29 mouse cellular contexts compared by ENCODE assay signal in genomic region chr13:96085581-96086302, GRCm38 (mm10). TPM values are rescaled to one million over a fixed set of nuclear protein-coding genes. Genes with fewer than 3 reads are reported as not detected.
"Had no signal": no experiment of that assay in that cellular context is flagged by ENCODE, and none has a peak within 500 bp of the region (broad histone marks: within the 10 kb centered on the region; RNA-seq: fewer than 3 reads in every experiment).

No protein-coding gene starts in this region.

- H3K4me1 ChIP-seq: limb, embryonic 10.5 days; limb, embryonic 13.5 days; liver, embryonic 12.5 days; liver, embryonic 15.5 days; lung, embryonic 15.5 days; megakaryocyte, embryonic 14.5 days; midbrain, embryonic 13.5 days; stomach, embryonic 15.5 days had no signal

- ATAC-seq: liver, embryonic 12.5 days; midbrain, embryonic 13.5 days had no signal

- H3K27ac ChIP-seq: limb, embryonic 10.5 days; limb, embryonic 13.5 days; liver, embryonic 12.5 days; liver, embryonic 15.5 days; lung, embryonic 15.5 days; midbrain, embryonic 10.5 days; midbrain, embryonic 13.5 days; stomach, embryonic 15.5 days had no signal

- H3K4me2 ChIP-seq: limb, embryonic 13.5 days; liver, embryonic 12.5 days; liver, embryonic 15.5 days; lung, embryonic 15.5 days; midbrain, embryonic 13.5 days; stomach, embryonic 15.5 days had no signal

- H3K9me3 ChIP-seq: limb, embryonic 10.5 days; limb, embryonic 13.5 days; liver, embryonic 12.5 days; liver, embryonic 15.5 days; lung, embryonic 15.5 days; megakaryocyte, embryonic 14.5 days; midbrain, embryonic 10.5 days; midbrain, embryonic 13.5 days; stomach, embryonic 15.5 days had no signal

- H3K36me3 ChIP-seq: limb, embryonic 10.5 days; limb, embryonic 13.5 days; liver, embryonic 12.5 days; liver, embryonic 15.5 days; lung, embryonic 15.5 days; midbrain, embryonic 10.5 days; midbrain, embryonic 13.5 days; stomach, embryonic 15.5 days had no signal

- H3K9ac ChIP-seq: limb, embryonic 13.5 days; liver, embryonic 12.5 days; liver, embryonic 15.5 days; lung, embryonic 15.5 days; midbrain, embryonic 13.5 days; stomach, embryonic 15.5 days had no signal

- H3K4me3 ChIP-seq: limb, embryonic 10.5 days; limb, embryonic 13.5 days; liver, embryonic 12.5 days; liver, embryonic 15.5 days; lung, embryonic 15.5 days; megakaryocyte, embryonic 14.5 days; midbrain, embryonic 10.5 days; midbrain, embryonic 13.5 days; stomach, embryonic 15.5 days had no signal

- H3K27me3 ChIP-seq: limb, embryonic 13.5 days; liver, embryonic 12.5 days; liver, embryonic 15.5 days; lung, embryonic 15.5 days; midbrain, embryonic 13.5 days; stomach, embryonic 15.5 days had no signal

- DNase-seq: kidney, adult 18-20 months; kidney, adult 9 months; kidney, postnatal 14 days; kidney, postnatal 4 days; liver; lung, adult 18-20 months; lung, postnatal 10 days; lung, postnatal 36 days; retina, postnatal 1 day; right cerebral cortex, postnatal 25 days; spleen, adult 18-20 months; thymus, adult 18-20 months; thymus, postnatal 36 days had no signal

RNA-seq across cellular contexts. Expression of gene Gm17190, which starts 3.9 kb away (rescaled TPM):
- total RNA-seq: layer of hippocampus, adult 18-20 months; layer of hippocampus, postnatal 25 days; left cerebral cortex, adult 18-20 months; left cerebral cortex, postnatal 25 days; neutrophil, adult 5-6 weeks had no signal
- polyA plus RNA-seq: kidney, embryonic 16.5 days; limb, embryonic 10.5 days; limb, embryonic 13.5 days; liver, embryonic 12.5 days; liver, embryonic 15.5 days; lung, embryonic 15.5 days; midbrain, embryonic 10.5 days; midbrain, embryonic 13.5 days; urinary bladder, adult 2 months had no signal
